Mouse (Mus musculus) heart, adult 2 months (tissue): ENCODE data around the gene Cnot11. TPM values are rescaled to one million over a fixed set of nuclear protein-coding genes. Genes with fewer than 3 reads are reported as not detected.

Experiments
- DNase-seq, 2 experiments: peaks; one replicate each; pipeline ENCODE4 v3.0.0; 2021
- H3K27ac ChIP-seq: fragments of 200-600 bp; 2 replicates; pipeline ENCODE4 v1.8.1; 2022
- H3K27me3 ChIP-seq: fragments of 200-500 bp; 2 replicates; pipeline ENCODE4 v1.6.1; 2012; ENCODE audit warnings: mild to moderate bottlenecking, low read length, inconsistent platforms, mixed read lengths; ENCODE audit not compliant: control insufficient read depth, insufficient read depth
- H3K36me3 ChIP-seq: fragments of 200-500 bp; 2 replicates; pipeline ENCODE4 v1.6.1; 2012; ENCODE audit warnings: low read length, inconsistent platforms; ENCODE audit not compliant: control insufficient read depth, insufficient read depth
- H3K4me1 ChIP-seq: fragments of 200-500 bp; 2 replicates; pipeline ENCODE4 v1.6.1; 2011; ENCODE audit warnings: low read length; ENCODE audit not compliant: control insufficient read depth, insufficient read depth
- H3K4me3 ChIP-seq: fragments of 200-600 bp; 2 replicates; pipeline ENCODE4 v1.8.1; 2022
- H3K79me2 ChIP-seq: fragments of 200-500 bp; replicated peaks from 2 replicates; pipeline ENCODE4 v1.6.1; 2012; ENCODE audit warnings: mild to moderate bottlenecking, inconsistent platforms, low read length, moderate library complexity, mixed read lengths; ENCODE audit not compliant: control insufficient read depth, insufficient read depth
- H3K9ac ChIP-seq: fragments of 200-500 bp; 2 replicates; pipeline ENCODE4 v1.6.1; 2012; ENCODE audit warnings: low read depth, mild to moderate bottlenecking, control low read depth, inconsistent platforms, low read length, mixed read lengths
- CTCF ChIP-seq: fragments of 200-600 bp; IDR thresholded peaks from 2 replicates; pipeline ENCODE4 v1.8.1; 2022; ENCODE audit warnings: antibody characterized with exemption, mild to moderate bottlenecking, moderate library complexity
- EP300 ChIP-seq: fragments of 200-500 bp; IDR thresholded peaks from 2 replicates; pipeline ENCODE4 v1.6.1; 2011; ENCODE audit warnings: low read depth, low read length, control low read depth; ENCODE audit not compliant: insufficient read depth
- POLR2A ChIP-seq: fragments of 200-500 bp; IDR thresholded peaks from 2 replicates; pipeline ENCODE4 v1.6.1; 2011; ENCODE audit warnings: mild to moderate bottlenecking, low read depth, low read length, control low read depth; ENCODE audit not compliant: insufficient read depth
- WGBS: fragments of 180-500 bp; shearing (Covaris S2); methylation state at CpG from one replicate; pipeline ENCODE4 v1.1.7; 2018; 5-methylcytosine and 5-hydroxymethylcytosine counted together
- intact Hi-C: fragments of 180-260 bp; cut with DNase I; formaldehyde crosslinking; loops from one replicate; pipeline ENCODE4 v1.15.1; 2025
- polyA plus RNA-seq: library from polyadenylated mRNA; depleted of rRNA; stranded (reverse); fragments of >200 nt; gene quantifications from 2 replicates; pipeline ENCODE4 v1.2.3, GENCODE M21; 2012
- total RNA-seq, 2 experiments: library from RNA; stranded (reverse); gene quantifications; 2 replicates each; pipeline ENCODE4 v1.2.3; 2021

Gene Cnot11
- total and polyA plus RNA-seq, 3 experiments = 9.8 to 15.6 (median 13.2) TPM

GRCm38 (mm10) chr1:39499485-39499941 lies 35.3 kb upstream of the Cnot11 start:
- TF ChIP-seq CTCF (no peak), EP300 (no peak), POLR2A (no peak)
- intact Hi-C loops = no loop called here
- Histone ChIP-seq H3K27ac (no peak overlapping the region), H3K4me1 (no peaks in the 10 kb centered on the region), H3K79me2 (no peaks in the 10 kb centered on the region), H3K27me3 (no peaks in the 10 kb centered on the region), H3K4me3 (no peak overlapping the region), H3K9ac (no peak overlapping the region), H3K36me3 (no peaks in the 10 kb centered on the region)
- WGBS = 65% methylated on average over 2 of the region's 2 CpGs
- DNase-seq = no peak

GRCm38 (mm10) chr1:39502817-39503633 lies 31.8 kb upstream of the Cnot11 start:
- Histone ChIP-seq H3K4me1 (no peaks in the 10 kb centered on the region), H3K4me3 (no peak overlapping the region), H3K27ac (no peak overlapping the region), H3K27me3 (no peaks in the 10 kb centered on the region), H3K9ac (no peak overlapping the region), H3K79me2 (no peaks in the 10 kb centered on the region), H3K36me3 (no peaks in the 10 kb centered on the region)
- intact Hi-C loops = no loop called here
- DNase-seq = peak in 1 of 2 experiments; percentile 37
- 70% methylated on average over 17 of the region's 17 CpGs for WGBS
- no peak for TF ChIP-seq CTCF
- no peak for TF ChIP-seq POLR2A
- TF ChIP-seq EP300 = no peak

GRCm38 (mm10) chr1:39504261-39504660 lies 30.5 kb upstream of the Cnot11 start:
- intact Hi-C loops = loop anchor here (1.0 kb wide), 1 partner anchor 112 kb away; no protein-coding TSS in a partner anchor

GRCm38 (mm10) chr1:39505600-39505999 lies 29.2 kb upstream of the Cnot11 start:
- intact Hi-C loops = no loop called here
- TF ChIP-seq CTCF (no peak), POLR2A (no peak), EP300 (no peak)

More at GRCm38 (mm10) chr1:39504261-39504660, 30.5 kb upstream of the Cnot11 start:
- no peak for TF ChIP-seq EP300
- TF ChIP-seq CTCF = peak; percentile 81
- Histone ChIP-seq H3K79me2 (no peaks in the 10 kb centered on the region), H3K27me3 (no peaks in the 10 kb centered on the region), H3K9ac (no peak overlapping the region), H3K36me3 (no peaks in the 10 kb centered on the region), H3K4me3 (no peak overlapping the region), H3K27ac (no peak overlapping the region), H3K4me1 (no peaks in the 10 kb centered on the region)
- no peak for DNase-seq
- WGBS = 9% methylated on average over 1 of the region's 1 CpGs

GRCm38 (mm10) chr1:39511775-39512174 lies 23.0 kb upstream of the Cnot11 start:
- WGBS = 77% methylated on average over 8 of the region's 8 CpGs
- Histone ChIP-seq H3K4me3 (no peak overlapping the region), H3K27me3 (no peaks in the 10 kb centered on the region), H3K9ac (no peak overlapping the region), H3K79me2 (no peaks in the 10 kb centered on the region), H3K4me1 (no peaks in the 10 kb centered on the region), H3K27ac (no peak overlapping the region), H3K36me3 (no peaks in the 10 kb centered on the region)
- TF ChIP-seq POLR2A (no peak), CTCF (no peak), EP300 (no peak)
- intact Hi-C loops = no loop called here
- DNase-seq = no peak

More at GRCm38 (mm10) chr1:39505600-39505999, 29.2 kb upstream of the Cnot11 start:
- H3K9ac ChIP-seq = no peak overlapping the region
- no peaks in the 10 kb centered on the region for H3K27me3 ChIP-seq
- WGBS = 49% methylated on average over 9 of the region's 9 CpGs
- no peak for DNase-seq
- no peaks in the 10 kb centered on the region for H3K4me1 ChIP-seq
- H3K79me2 ChIP-seq = no peaks in the 10 kb centered on the region
- H3K4me3 ChIP-seq = no peak overlapping the region
- H3K27ac ChIP-seq = no peak overlapping the region
- no peaks in the 10 kb centered on the region for H3K36me3 ChIP-seq

- no peak overlapping the region for H3K9ac ChIP-seq
- 75% methylated on average over 1 of the region's 1 CpGs for WGBS
- H3K36me3 ChIP-seq = no peaks in the 10 kb centered on the region
- intact Hi-C loops = no loop called here
- no peak overlapping the region for H3K27ac ChIP-seq
- no peaks in the 10 kb centered on the region for H3K4me1 ChIP-seq
- no peak overlapping the region for H3K4me3 ChIP-seq
- DNase-seq = no peak
- no peaks in the 10 kb centered on the region for H3K79me2 ChIP-seq
- no peaks in the 10 kb centered on the region for H3K27me3 ChIP-seq
- no peak for TF ChIP-seq POLR2A
These were observed 22.6 kb upstream of the Cnot11 start for GRCm38 (mm10) chr1:39512183-39512582.
